Mouse (Mus musculus) CH12.LX (cell line): Measurements from ENCODE around the gene Dapk1. TPM values are rescaled to one million over a fixed set of nuclear protein-coding genes. Genes with fewer than 3 reads are reported as not detected.

Source experiments
- DNase-seq: peaks from one replicate; pipeline ENCODE4 v3.0.0-alpha.2; 2013; ENCODE audit errors: extremely low read depth
- H3K27ac ChIP-seq: 2 replicates; pipeline ENCODE4 v1.5.1; 2012; ENCODE audit warnings: low read depth, mild to moderate bottlenecking, control low read depth, moderate library complexity; ENCODE audit not compliant: insufficient read depth
- H3K27me3 ChIP-seq: replicated peaks from 2 replicates; pipeline ENCODE3; 2012; ENCODE audit warnings: inconsistent platforms
- H3K36me3 ChIP-seq, 2 experiments: replicated peaks in 1 of 2; 2 replicates each; pipeline versions ENCODE3 to v1.6.1; 2012; ENCODE audit warnings: inconsistent platforms in 1 of 2, low read length in 1 of 2, mild to moderate bottlenecking in 1 of 2, mixed read lengths in 1 of 2, moderate library complexity in 1 of 2; ENCODE audit not compliant: control insufficient read depth in 1 of 2, insufficient read depth in 1 of 2
- H3K4me1 ChIP-seq, 2 experiments: 2 replicates each; pipeline ENCODE4 v1.6.1; 2012; ENCODE audit warnings: inconsistent platforms in 1 of 2, moderate library complexity in 1 of 2; ENCODE audit not compliant: insufficient read depth in 2 of 2, control insufficient read depth in 1 of 2
- H3K4me2 ChIP-seq: 2 replicates; pipeline ENCODE4 v1.6.1; 2012; ENCODE audit warnings: low read depth, mild to moderate bottlenecking, control low read depth; ENCODE audit not compliant: poor library complexity, insufficient read depth, severe bottlenecking
- H3K4me3 ChIP-seq, 3 experiments: fragments of 150-350 bp in 1 of 3; sonication (generic) in 1 of 3; replicated peaks in 1 of 3; 2 replicates each; pipeline versions ENCODE3 to v1.5.1; 2011 to 2012; ENCODE audit warnings: low read depth in 2 of 3, low read length in 2 of 3, mild to moderate bottlenecking in 2 of 3, moderate library complexity in 2 of 3, control low read depth in 1 of 3, improper control_type of control experiment in 1 of 3, inconsistent platforms in 1 of 3, mixed read lengths in 1 of 3; ENCODE audit not compliant: poor library complexity in 1 of 3
- H3K79me2 ChIP-seq: replicated peaks from 2 replicates; pipeline ENCODE4 v1.6.1; 2012; ENCODE audit warnings: mild to moderate bottlenecking, moderate library complexity; ENCODE audit not compliant: control insufficient read depth, poor library complexity, insufficient read depth, severe bottlenecking; ENCODE audit errors: extremely low read depth
- H3K9ac ChIP-seq: 2 replicates; pipeline ENCODE4 v1.6.1; 2012; ENCODE audit warnings: low read depth, mild to moderate bottlenecking, control low read depth, moderate library complexity; ENCODE audit not compliant: insufficient read depth
- H3K9me3 ChIP-seq: replicated peaks from 2 replicates; pipeline ENCODE3; 2012; ENCODE audit warnings: low read length, inconsistent platforms, mixed read lengths
- BHLHE40 ChIP-seq: IDR thresholded peaks from 2 replicates; pipeline ENCODE4 v1.6.1; 2011; ENCODE audit warnings: mild to moderate bottlenecking, low read depth, low read length, improper control_type of control experiment
- ELF1 ChIP-seq: IDR thresholded peaks from 2 replicates; pipeline ENCODE4 v1.6.1; 2014; ENCODE audit warnings: low read depth, mild to moderate bottlenecking, inconsistent platforms, low read length, improper control_type of control experiment
- EP300 ChIP-seq: IDR thresholded peaks from 2 replicates; pipeline ENCODE4 v1.6.1; 2011; ENCODE audit warnings: low read length, improper control_type of control experiment
- ETS1 ChIP-seq: conservative IDR thresholded peaks from 2 replicates; pipeline ENCODE4 v1.6.1; 2012; ENCODE audit warnings: low read depth, mild to moderate bottlenecking, inconsistent platforms, low read length, improper control_type of control experiment, moderate library complexity
- IRF4 ChIP-seq: IDR thresholded peaks from 2 replicates; pipeline ENCODE4 v1.6.1; 2014; ENCODE audit warnings: low read depth, mild to moderate bottlenecking, inconsistent platforms, low read length, improper control_type of control experiment
- JUN ChIP-seq: IDR thresholded peaks from 2 replicates; pipeline ENCODE4 v1.6.1; 2011; ENCODE audit warnings: low read depth, mild to moderate bottlenecking, low read length, improper control_type of control experiment, moderate library complexity; ENCODE audit not compliant: insufficient read depth
- MAZ ChIP-seq: IDR thresholded peaks from 2 replicates; pipeline ENCODE4 v1.6.1; 2012; ENCODE audit warnings: low read depth, mild to moderate bottlenecking, inconsistent platforms, low read length, improper control_type of control experiment, moderate library complexity
- NELFE ChIP-seq: IDR thresholded peaks from 2 replicates; pipeline ENCODE4 v1.6.1; 2011; ENCODE audit warnings: low read depth, low read length, improper control_type of control experiment
- NRF1 ChIP-seq: IDR thresholded peaks from 2 replicates; pipeline ENCODE4 v1.6.1; 2014; ENCODE audit warnings: low read depth, mild to moderate bottlenecking, inconsistent platforms, low read length, improper control_type of control experiment, moderate library complexity
- PAX5 ChIP-seq: IDR thresholded peaks from 2 replicates; pipeline ENCODE4 v1.6.1; 2012; ENCODE audit warnings: low read length, inconsistent platforms, mixed read lengths
- POLR2A ChIP-seq: IDR thresholded peaks from 2 replicates; pipeline ENCODE4 v1.6.1; 2011; ENCODE audit warnings: low read depth, mild to moderate bottlenecking, improper control_type of control experiment, low read length
- RAD21 ChIP-seq: IDR thresholded peaks from 2 replicates; pipeline ENCODE4 v1.6.1; 2011; ENCODE audit warnings: low read depth, mild to moderate bottlenecking, low read length, improper control_type of control experiment, moderate library complexity
- RCOR1 ChIP-seq: conservative IDR thresholded peaks from 2 replicates; pipeline ENCODE4 v1.6.1; 2012; ENCODE audit warnings: low read depth, mild to moderate bottlenecking, inconsistent platforms, low read length, improper control_type of control experiment
- SIN3A ChIP-seq: IDR thresholded peaks from 2 replicates; pipeline ENCODE4 v1.6.1; 2012; ENCODE audit warnings: low read length, improper control_type of control experiment, inconsistent platforms
- UBTF ChIP-seq: IDR thresholded peaks from 2 replicates; pipeline ENCODE4 v1.6.1; 2012; ENCODE audit warnings: low read depth, mild to moderate bottlenecking, inconsistent platforms, low read length, improper control_type of control experiment, moderate library complexity
- ZKSCAN1 ChIP-seq: IDR thresholded peaks from 2 replicates; pipeline ENCODE4 v1.6.1; 2012; ENCODE audit warnings: low read depth, inconsistent platforms, low read length, improper control_type of control experiment, borderline replicate concordance
- ZNF384 ChIP-seq: IDR thresholded peaks from 2 replicates; pipeline ENCODE4 v1.6.1; 2012; ENCODE audit warnings: low read depth, low read length, improper control_type of control experiment, inconsistent platforms
- dilution Hi-C: fragments of 300-500 bp; cut with MboI; formaldehyde crosslinking; loops from 2 replicates; pipeline ENCODE4 v1.14.3; 2020; ENCODE audit warnings: low sequenced_read_pairs; ENCODE audit not compliant: extremely low pct_unique_long_range_greater_than_20kb, extremely low pct_ligation_motif_present
- in situ Hi-C: fragments of 300-500 bp; cut with MboI; formaldehyde crosslinking; loops from 3 replicates; pipeline ENCODE4 v1.14.3; 2019; ENCODE audit warnings: low sequenced_read_pairs, low pct_ligation_motif_present, low pct_unique_long_range_greater_than_20kb, mixed read lengths
- polyA plus RNA-seq: library from polyadenylated mRNA; unstranded; fragments of >175 nt; gene quantifications from 2 replicates; pipeline ENCODE4 v1.2.1, GENCODE M21; 2012; ENCODE audit warnings: low read depth; ENCODE audit not compliant: insufficient read length
- total RNA-seq, 2 experiments: library from RNA; depleted of rRNA; stranded (reverse); fragments of 300-350 nt in 1 of 2; fragments of >200 nt in 1 of 2; gene quantifications; 2 replicates each; pipeline ENCODE4 v1.2.3; 2012 to 2014

Dapk1 gene
- total and polyA plus RNA-seq, 3 experiments, result not detected

DNA sequence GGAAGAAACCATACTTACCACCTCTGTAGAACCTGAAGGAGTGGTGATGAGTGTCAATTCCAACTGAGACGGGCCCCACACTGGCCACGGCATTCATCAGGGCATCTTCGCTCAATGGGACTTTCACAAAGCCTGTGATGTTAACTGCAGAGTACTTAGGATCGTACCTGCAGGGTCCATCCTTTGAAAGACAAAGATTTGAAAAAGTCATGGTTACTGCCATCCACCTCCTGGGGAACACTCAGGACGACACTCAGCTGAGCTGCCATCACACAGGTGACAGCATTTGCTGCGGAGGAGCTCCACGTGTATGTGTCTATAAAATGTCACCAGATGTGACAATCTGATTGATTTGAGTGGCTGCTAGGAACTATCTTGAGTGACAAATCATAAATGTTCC, 181.6 kb downstream of the Dapk1 start:
- dilution Hi-C loops (no loop called here), in situ Hi-C loops (no loop called here)
- Histone ChIP-seq H3K79me2 (no peaks in the 10 kb centered on the region), H3K4me3 (no peak overlapping the region), H3K27ac (no peak overlapping the region), H3K4me1 (no peaks in the 10 kb centered on the region), H3K27me3 (no peaks in the 10 kb centered on the region), H3K36me3 (no peaks in the 10 kb centered on the region), H3K9ac (no peak overlapping the region), H3K4me2 (no peak overlapping the region), H3K9me3 (peaks cover 62% of the 10 kb centered on the region)
- no peak for DNase-seq
- TF ChIP-seq BHLHE40 (no peak), EP300 (no peak)

DNA sequence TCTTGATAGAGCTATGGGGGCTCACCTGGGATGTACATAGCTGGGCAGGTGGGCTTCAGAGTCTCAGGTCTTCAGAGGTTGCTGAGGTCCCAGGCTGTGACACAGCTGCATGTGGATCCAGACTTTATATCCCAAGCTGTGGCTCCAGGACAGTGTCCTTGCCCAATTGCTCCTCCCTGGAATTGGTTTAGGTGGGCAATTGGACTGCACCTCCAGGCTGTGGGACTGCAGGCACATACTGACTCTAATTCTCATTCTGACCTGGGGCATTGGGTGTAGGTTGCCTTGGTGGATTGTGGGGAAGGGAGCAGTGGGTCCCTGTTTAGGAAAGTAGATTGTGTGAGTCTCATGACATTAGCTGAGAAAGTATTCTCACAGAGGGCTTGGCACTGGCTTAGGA, 184.5 kb downstream of the Dapk1 start, which contains the start of gene BC051665:
BC051665 (minus strand) TSS at position 101 of the 400 bp plus-strand sequence.
- H3K27me3 ChIP-seq, result no peaks in the 10 kb centered on the region
- TF ChIP-seq ZNF384, result no peak
- TF ChIP-seq ZKSCAN1, result no peak
- TF ChIP-seq SIN3A, result no peak
- TF ChIP-seq RCOR1, result no peak
- no peak for TF ChIP-seq RAD21
- no peak for TF ChIP-seq NRF1
- no peak for TF ChIP-seq ETS1
- no peak for TF ChIP-seq PAX5
- TF ChIP-seq JUN, result no peak
- TF ChIP-seq IRF4, result no peak
- TF ChIP-seq NELFE, result no peak
- TF ChIP-seq ELF1, result no peak
- no peak for TF ChIP-seq POLR2A
- no peak for TF ChIP-seq UBTF
- TF ChIP-seq MAZ, result no peak
- TF ChIP-seq, all 38 proteins: peak for 0
- Histone ChIP-seq H3K9me3 (peaks cover 61% of the 10 kb centered on the region), H3K79me2 (no peaks in the 10 kb centered on the region), H3K4me3 (no peak within 1 kb of the TSS), H3K27ac (no peak within 1 kb of the TSS), H3K9ac (no peak within 1 kb of the TSS), H3K4me2 (no peak within 1 kb of the TSS), H3K4me1 (no peaks in the 10 kb centered on the region), H3K36me3 (no peaks in the 10 kb centered on the region)
- DNase-seq, result no peak
- dilution Hi-C loops, result no loop called here
- in situ Hi-C loops, result no loop called here
